Mouse (Mus musculus) kidney, embryonic 16.5 days (tissue): ENCODE measurements around the gene Bmp2k. TPM values are rescaled to one million over a fixed set of nuclear protein-coding genes. Genes with fewer than 3 reads are reported as not detected.

Source experiments
- ATAC-seq: fragments of 200-750 bp; cut with Nextera tagmentation; 2 replicates; pipeline ENCODE4 v1.8.0; 2017; ENCODE audit warnings: moderate TSS enrichment; ENCODE audit not compliant: low FRiP score, low TSS enrichment
- H3K27ac ChIP-seq: fragments of 300-500 bp; sonication (generic); 2 replicates; pipeline ENCODE4 v1.5.1; 2014; ENCODE audit warnings: low read length
- H3K27me3 ChIP-seq: fragments of 300-500 bp; sonication (generic); 2 replicates; pipeline ENCODE4 v1.6.1; 2014; ENCODE audit warnings: low read length, control low read depth, mixed read lengths; ENCODE audit not compliant: insufficient read depth
- H3K36me3 ChIP-seq: fragments of 300-500 bp; sonication (generic); 2 replicates; pipeline ENCODE4 v1.6.1; 2014; ENCODE audit warnings: low read length, control low read depth, mixed read lengths; ENCODE audit not compliant: insufficient read depth
- H3K4me1 ChIP-seq: fragments of 300-500 bp; sonication (generic); 2 replicates; pipeline ENCODE4 v1.6.1; 2014; ENCODE audit warnings: low read length, control low read depth, mixed read lengths; ENCODE audit not compliant: insufficient read depth
- H3K4me2 ChIP-seq: fragments of 300-500 bp; sonication (generic); replicated peaks from 2 replicates; pipeline ENCODE4 v1.6.1; 2014; ENCODE audit warnings: low read depth, low read length
- H3K4me3 ChIP-seq: fragments of 300-500 bp; sonication (generic); 2 replicates; pipeline ENCODE4 v1.5.1; 2014; ENCODE audit warnings: mild to moderate bottlenecking, low read length
- H3K9ac ChIP-seq: fragments of 300-500 bp; sonication (generic); replicated peaks from 2 replicates; pipeline ENCODE4 v1.6.1; 2014; ENCODE audit warnings: low read length
- H3K9me3 ChIP-seq: fragments of 300-500 bp; sonication (generic); 2 replicates; pipeline ENCODE4 v1.6.1; 2016; ENCODE audit warnings: low read length, control low read depth
- WGBS: fragments of 180-500 bp; shearing (Covaris S2); extraction: QIAGEN DNeasy Blood & Tissue Kit; methylation state at CpG from one replicate; pipeline ENCODE4 v1.1.7; 2014; 5-methylcytosine and 5-hydroxymethylcytosine counted together
- polyA plus RNA-seq: library from polyadenylated mRNA; unstranded; fragments of >200 nt; fragmentation: Nextera tagmentation; extraction: Ambion mirVana; gene quantifications from 2 replicates; pipeline ENCODE4 v1.2.1, GENCODE M21; 2015

Gene Bmp2k
- polyA plus RNA-seq, 1 experiment from 2014 or later, result 7.7 TPM

- H3K9me3 ChIP-seq, result no peaks in the 10 kb centered on the region
- H3K4me2 ChIP-seq, result no peak overlapping the region
- H3K9ac ChIP-seq, result no peak overlapping the region
- WGBS, result 93% methylated on average over 16 of the region's 16 CpGs
- no peak for ATAC-seq
- no peak overlapping the region for H3K4me3 ChIP-seq
- no peak overlapping the region for H3K27ac ChIP-seq
- peaks cover 7% of the 10 kb centered on the region; the same call in 1 of the 2 replicates for H3K4me1 ChIP-seq
- H3K36me3 ChIP-seq, result peaks cover 16% of the 10 kb centered on the region
- no peaks in the 10 kb centered on the region for H3K27me3 ChIP-seq
These were observed 90.3 kb downstream of the Bmp2k start for GRCm38 (mm10) chr5:97087746-97088145.

DNA sequence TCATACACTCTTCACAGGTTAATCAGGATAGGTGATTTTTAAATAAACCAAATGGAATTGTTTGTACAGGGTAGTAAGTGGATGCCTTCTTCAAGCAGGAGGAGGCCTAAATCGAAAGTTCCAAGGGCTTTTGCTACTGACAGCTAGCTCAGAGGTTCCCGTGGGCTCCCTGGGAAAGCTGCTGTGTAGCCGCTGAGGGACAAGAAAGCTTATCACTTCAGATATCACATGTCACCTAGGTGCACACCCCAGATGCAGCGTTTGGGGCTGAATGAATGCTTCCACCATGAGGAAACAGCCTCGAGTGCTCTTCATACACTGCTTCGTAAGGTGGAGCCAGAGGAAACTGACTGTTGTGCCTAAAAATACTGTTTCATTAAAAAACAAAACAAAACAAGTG lies 90.7 kb downstream of the Bmp2k start:
- no peaks in the 10 kb centered on the region for H3K9me3 ChIP-seq
- WGBS, result 85% methylated on average over 6 of the region's 6 CpGs
- no peak overlapping the region for H3K4me2 ChIP-seq
- no peaks in the 10 kb centered on the region for H3K27me3 ChIP-seq
- no peak for ATAC-seq
- H3K36me3 ChIP-seq, result peaks cover 16% of the 10 kb centered on the region
- H3K4me1 ChIP-seq, result peaks cover 7% of the 10 kb centered on the region; the same call in 1 of the 2 replicates
- H3K27ac ChIP-seq, result no peak overlapping the region
- no peak overlapping the region for H3K9ac ChIP-seq
- no peak overlapping the region for H3K4me3 ChIP-seq

- no peaks in the 10 kb centered on the region for H3K27me3 ChIP-seq
- no peaks in the 10 kb centered on the region for H3K9me3 ChIP-seq
- no peak overlapping the region for H3K4me3 ChIP-seq
- no peak for ATAC-seq
- H3K36me3 ChIP-seq, result peaks cover 16% of the 10 kb centered on the region
- peaks cover 7% of the 10 kb centered on the region; the same call in 1 of the 2 replicates for H3K4me1 ChIP-seq
- peak overlapping the region; percentile 20; the same call in 1 of the 2 replicates for H3K27ac ChIP-seq
- 80% methylated on average over 3 of the region's 3 CpGs for WGBS
- no peak overlapping the region for H3K9ac ChIP-seq
- H3K4me2 ChIP-seq, result no peak overlapping the region
These were observed 91.9 kb downstream of the Bmp2k start for GRCm38 (mm10) chr5:97089426-97089825.

GRCm38 (mm10) chr5:97090034-97090784 lies 92.7 kb downstream of the Bmp2k start:
- H3K27ac ChIP-seq, result peak overlapping the region; percentile 29; the same call in 1 of the 2 replicates
- H3K4me1 ChIP-seq, result peaks cover 7% of the 10 kb centered on the region; the same call in 1 of the 2 replicates
- H3K4me3 ChIP-seq, result no peak overlapping the region
- ATAC-seq, result peak; percentile 73
- WGBS, result 66% methylated on average over 6 of the region's 6 CpGs
- no peaks in the 10 kb centered on the region for H3K27me3 ChIP-seq
- peaks cover 14% of the 10 kb centered on the region for H3K36me3 ChIP-seq
- no peak overlapping the region for H3K4me2 ChIP-seq
- H3K9ac ChIP-seq, result no peak overlapping the region
- H3K9me3 ChIP-seq, result no peaks in the 10 kb centered on the region

DNA sequence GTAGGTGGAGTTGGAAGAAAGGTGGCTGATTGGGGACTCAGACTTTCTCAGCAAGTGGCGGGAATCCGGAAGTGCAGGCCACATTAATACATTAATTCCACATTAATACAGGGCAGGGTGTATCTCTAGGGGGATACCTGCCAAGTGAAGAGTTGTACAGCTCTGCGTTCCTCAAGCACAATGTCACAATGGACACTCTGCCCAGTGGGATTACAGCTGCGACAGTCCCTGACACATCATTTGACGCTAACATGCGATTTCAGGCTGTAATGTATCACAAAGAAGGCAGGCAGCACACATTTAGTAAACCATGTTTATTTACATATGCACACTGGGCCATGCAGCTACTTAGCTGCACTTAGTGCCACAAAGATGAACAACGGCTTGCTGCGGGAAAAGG lies 95.5 kb downstream of the Bmp2k start:
- no peak overlapping the region for H3K9ac ChIP-seq
- H3K36me3 ChIP-seq, result peaks cover under 1% of the 10 kb centered on the region
- H3K27ac ChIP-seq, result no peak overlapping the region
- H3K4me2 ChIP-seq, result no peak overlapping the region
- peaks cover 7% of the 10 kb centered on the region; the same call in 1 of the 2 replicates for H3K4me1 ChIP-seq
- ATAC-seq, result no peak
- H3K4me3 ChIP-seq, result no peak overlapping the region
- 85% methylated on average over 8 of the region's 8 CpGs for WGBS
- H3K27me3 ChIP-seq, result no peaks in the 10 kb centered on the region
- H3K9me3 ChIP-seq, result no peaks in the 10 kb centered on the region

DNA sequence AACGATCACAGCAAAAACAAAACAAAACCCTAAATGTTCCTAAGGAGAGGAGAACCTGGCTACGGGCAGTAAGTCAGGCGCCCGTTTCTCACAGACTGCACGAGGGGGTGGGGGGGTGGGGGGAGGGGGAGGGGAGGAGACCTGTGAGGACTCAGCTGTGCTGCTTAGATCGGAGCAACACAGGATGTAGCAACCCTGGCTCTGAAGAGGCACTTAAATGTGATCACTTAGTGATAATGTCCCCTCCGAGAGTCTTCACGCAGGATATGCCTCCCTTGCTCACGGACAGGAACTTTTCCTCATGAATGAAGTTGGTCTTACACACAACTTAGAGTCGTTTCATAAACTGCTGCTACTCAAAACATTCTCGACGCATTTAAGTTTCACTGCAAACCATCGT lies 97.8 kb downstream of the Bmp2k start:
- peaks cover under 1% of the 10 kb centered on the region; the same call in 1 of the 2 replicates for H3K4me1 ChIP-seq
- H3K36me3 ChIP-seq, result no peaks in the 10 kb centered on the region
- H3K9me3 ChIP-seq, result no peaks in the 10 kb centered on the region
- 60% methylated on average over 13 of the region's 13 CpGs for WGBS
- no peak for ATAC-seq
- H3K4me3 ChIP-seq, result no peak overlapping the region
- no peak overlapping the region for H3K9ac ChIP-seq
- no peak overlapping the region for H3K27ac ChIP-seq
- no peaks in the 10 kb centered on the region for H3K27me3 ChIP-seq
- H3K4me2 ChIP-seq, result no peak overlapping the region

DNA sequence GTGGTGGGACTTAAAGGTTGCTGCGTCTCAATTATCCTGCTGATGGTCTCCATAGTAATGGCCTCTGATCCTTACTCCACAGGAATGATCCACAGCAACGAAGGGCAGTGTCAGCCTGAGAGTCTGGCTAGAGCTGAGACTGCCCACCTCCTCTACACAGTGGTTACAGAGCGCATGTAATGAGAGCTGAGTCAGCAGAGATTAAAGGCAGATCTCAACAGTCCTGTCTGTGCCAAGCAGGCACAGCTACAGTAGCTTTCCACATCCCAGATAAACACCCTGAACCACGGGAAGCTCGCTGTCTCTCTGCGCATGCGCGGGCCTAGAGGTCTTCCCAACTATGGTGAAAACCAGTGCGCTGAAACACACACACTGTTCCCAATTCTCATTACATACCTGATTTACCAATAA lies 100.1 kb downstream of the Bmp2k start:
- 61% methylated on average over 9 of the region's 9 CpGs for WGBS
- peak; percentile 92 for ATAC-seq
- no peak overlapping the region for H3K9ac ChIP-seq
- no peaks in the 10 kb centered on the region for H3K27me3 ChIP-seq
- H3K4me1 ChIP-seq, result no peaks in the 10 kb centered on the region
- H3K27ac ChIP-seq, result no peak overlapping the region
- H3K4me2 ChIP-seq, result no peak overlapping the region
- no peak overlapping the region for H3K4me3 ChIP-seq
- H3K9me3 ChIP-seq, result no peaks in the 10 kb centered on the region
- no peaks in the 10 kb centered on the region for H3K36me3 ChIP-seq

DNA sequence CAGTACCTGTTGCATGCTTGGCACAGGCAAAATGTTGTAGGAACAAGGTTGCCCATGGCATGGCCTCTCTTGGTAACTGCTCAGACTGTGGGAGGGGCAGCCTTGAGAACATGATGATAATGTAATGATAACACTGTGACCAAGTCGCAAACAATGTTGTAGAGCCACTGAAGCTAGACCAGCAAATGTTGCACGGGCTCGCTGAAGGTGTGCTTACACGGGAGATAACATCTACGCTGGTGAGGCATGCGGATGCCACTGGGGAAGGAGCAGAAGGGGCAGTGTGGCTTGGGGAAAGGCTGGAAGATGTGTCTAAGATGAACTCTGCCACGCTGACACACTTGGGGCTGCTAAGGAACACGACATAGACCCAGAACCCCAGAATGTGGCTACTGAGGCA lies 102.5 kb downstream of the Bmp2k start:
- no peaks in the 10 kb centered on the region for H3K9me3 ChIP-seq
- no peak overlapping the region for H3K4me3 ChIP-seq
- ATAC-seq, result no peak
- H3K27me3 ChIP-seq, result no peaks in the 10 kb centered on the region
- H3K9ac ChIP-seq, result no peak overlapping the region
- H3K4me2 ChIP-seq, result no peak overlapping the region
- 74% methylated on average over 8 of the region's 8 CpGs for WGBS
- no peak overlapping the region for H3K27ac ChIP-seq
- no peaks in the 10 kb centered on the region for H3K4me1 ChIP-seq
- 0 out of 2 replicates have a peak, but pooled peaks cover under 1% of the 10 kb centered on the region for H3K36me3 ChIP-seq

- Histone ChIP-seq H3K27me3 (peaks cover 4% of the 10 kb centered on the region; the same call in 1 of the 2 replicates), H3K36me3 (0 out of 2 replicates have a peak, but pooled peaks cover 3% of the 10 kb centered on the region), H3K4me3 (no peak overlapping the region), H3K9me3 (no peaks in the 10 kb centered on the region), H3K27ac (no peak overlapping the region), H3K4me1 (peaks cover 9% of the 10 kb centered on the region), H3K4me2 (no peak overlapping the region), H3K9ac (no peak overlapping the region)
- 91% methylated on average over 5 of the region's 5 CpGs for WGBS
- no peak for ATAC-seq
These were observed 110.8 kb downstream of the Bmp2k start for GRCm38 (mm10) chr5:97108333-97108732.

- Histone ChIP-seq H3K9me3 (no peaks in the 10 kb centered on the region), H3K27me3 (peaks cover 4% of the 10 kb centered on the region; the same call in 1 of the 2 replicates), H3K4me3 (no peak overlapping the region; the same call in 1 of the 2 replicates), H3K27ac (no peak overlapping the region), H3K9ac (no peak overlapping the region), H3K36me3 (0 out of 2 replicates have a peak, but pooled peaks cover 1% of the 10 kb centered on the region), H3K4me2 (no peak overlapping the region), H3K4me1 (peaks cover 9% of the 10 kb centered on the region)
- no peak for ATAC-seq
- WGBS, result 29% methylated on average over 2 of the region's 2 CpGs
These were observed 112.6 kb downstream of the Bmp2k start for GRCm38 (mm10) chr5:97110133-97110532.
